Mouse (Mus musculus) liver, embryonic 14.5 days (tissue): ENCODE data around the gene Tle2. TPM values are rescaled to one million over a fixed set of nuclear protein-coding genes. Genes with fewer than 3 reads are reported as not detected.
A peak's percentile ranks its signal among the peaks of the same experiment; 100 is the strongest.

Experiments used
- ATAC-seq: fragments of 200-750 bp; cut with Nextera tagmentation; 2 replicates; pipeline ENCODE4 v1.8.0; 2017; ENCODE audit warnings: moderate number of reproducible peaks, mild to moderate bottlenecking, moderate library complexity; ENCODE audit not compliant: insufficient read depth
- DNase-seq, 3 experiments: peaks; one replicate each; pipeline ENCODE4 v3.0.0-alpha.2; 2012 to 2013; ENCODE audit warnings: low read depth in 3 of 3, low spot score in 3 of 3
- H3K27ac ChIP-seq: fragments of 300-500 bp; sonication (generic); 2 replicates; pipeline ENCODE4 v1.5.1; 2014; ENCODE audit warnings: moderate library complexity, mild to moderate bottlenecking, control low read depth, inconsistent platforms
- H3K27me3 ChIP-seq: fragments of 300-500 bp; sonication (generic); 2 replicates; pipeline ENCODE4 v1.6.1; 2014; ENCODE audit warnings: mild to moderate bottlenecking, low read length, moderate library complexity; ENCODE audit not compliant: control insufficient read depth, insufficient read depth
- H3K36me3 ChIP-seq: fragments of 300-500 bp; sonication (generic); replicated peaks from 2 replicates; pipeline ENCODE4 v1.6.1; 2014; ENCODE audit warnings: low read depth; ENCODE audit not compliant: control insufficient read depth, insufficient read depth
- H3K4me1 ChIP-seq, 2 experiments: fragments of 200-500 bp in 1 of 2; fragments of 300-500 bp in 1 of 2; sonication (generic) in 1 of 2; replicated peaks; 2 replicates each; pipeline ENCODE4 v1.6.1; 2012 to 2014; ENCODE audit warnings: antibody characterized with exemption in 1 of 2, inconsistent platforms in 1 of 2, low read length in 1 of 2; ENCODE audit not compliant: control insufficient read depth in 2 of 2, insufficient read depth in 2 of 2
- H3K4me2 ChIP-seq: fragments of 300-500 bp; sonication (generic); 2 replicates; pipeline ENCODE4 v1.6.1; 2014; ENCODE audit warnings: low read depth, mild to moderate bottlenecking, control low read depth, moderate library complexity
- H3K4me3 ChIP-seq, 2 experiments: fragments of 200-500 bp in 1 of 2; fragments of 300-500 bp in 1 of 2; sonication (generic) in 1 of 2; 2 replicates each; pipeline ENCODE4 v1.5.1; 2012 to 2014; ENCODE audit warnings: low read depth in 2 of 2, low read length in 2 of 2, mild to moderate bottlenecking in 2 of 2, control low read depth in 1 of 2, inconsistent platforms in 1 of 2, moderate library complexity in 1 of 2; ENCODE audit not compliant: insufficient read depth in 1 of 2
- H3K9ac ChIP-seq: fragments of 300-500 bp; sonication (generic); replicated peaks from 2 replicates; pipeline ENCODE4 v1.6.1; 2014; ENCODE audit warnings: mild to moderate bottlenecking, control low read depth, moderate library complexity
- H3K9me3 ChIP-seq: fragments of 300-500 bp; sonication (generic); 2 replicates; pipeline ENCODE4 v1.6.1; 2016; ENCODE audit warnings: low read length, mixed read lengths; ENCODE audit not compliant: control insufficient read depth
- CTCF ChIP-seq: IDR thresholded peaks from 2 replicates; pipeline ENCODE4 v1.5.1; 2016; ENCODE audit warnings: antibody characterized with exemption, low read depth, control low read depth
- EP300 ChIP-seq: IDR thresholded peaks from 2 replicates; pipeline ENCODE4 v1.6.1; 2016; ENCODE audit warnings: antibody characterized with exemption, low read depth
- WGBS: fragments of 180-500 bp; shearing (Covaris S2); extraction: QIAGEN DNeasy Blood & Tissue Kit; methylation state at CpG from one replicate; pipeline ENCODE4 v1.1.7; 2014; ENCODE audit not compliant: insufficient replicate concordance; 5-methylcytosine and 5-hydroxymethylcytosine counted together
- polyA plus RNA-seq, 2 experiments: library from polyadenylated mRNA; depleted of rRNA in 1 of 2; stranded (reverse) in 1 of 2; unstranded in 1 of 2; fragments of >200 nt; fragmentation: Nextera tagmentation in 1 of 2; extraction: Ambion mirVana in 1 of 2; gene quantifications; 2 replicates each; pipeline versions ENCODE4 v1.2.1 to v1.2.3; 2012 to 2014

The Tle2 gene
- polyA plus RNA-seq, 2 experiments = 0.90 to 5.2 TPM

DNA sequence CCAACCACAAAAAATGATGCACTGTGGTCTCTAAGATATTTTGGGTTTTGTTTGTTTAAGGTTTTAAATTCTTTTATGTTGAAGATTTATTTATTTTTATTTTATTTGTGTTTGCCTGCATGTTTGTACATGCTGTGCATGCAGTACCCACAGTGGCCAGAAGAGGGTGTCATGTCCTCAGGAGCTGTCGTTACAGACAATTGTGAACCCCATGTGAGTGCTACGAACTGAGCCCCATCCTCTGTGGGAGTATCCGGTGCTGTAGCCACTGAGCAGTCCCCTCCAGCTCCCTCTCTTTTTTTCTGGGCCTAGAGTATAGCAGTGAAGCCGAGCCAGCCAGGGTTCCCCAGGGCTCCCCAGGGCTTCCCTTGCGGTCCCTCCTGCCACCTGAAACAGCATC lies 21.1 kb upstream of the Tle2 start:
- Histone ChIP-seq H3K9ac (no peak overlapping the region), H3K9me3 (no peaks in the 10 kb centered on the region), H3K4me2 (no peak overlapping the region), H3K27ac (no peak overlapping the region), H3K27me3 (no peaks in the 10 kb centered on the region), H3K4me1 (peaks cover 2 to 4% of the 10 kb centered on the region in 2 experiments; a peak in 2 of 4 replicates), H3K4me3 (no peak overlapping the region), H3K36me3 (no peaks in the 10 kb centered on the region)
- no peak for TF ChIP-seq EP300
- TF ChIP-seq CTCF = peak; percentile 81
- no peak for ATAC-seq
- WGBS = 78% methylated on average over 5 of the region's 5 CpGs
- DNase-seq = no peak

DNA sequence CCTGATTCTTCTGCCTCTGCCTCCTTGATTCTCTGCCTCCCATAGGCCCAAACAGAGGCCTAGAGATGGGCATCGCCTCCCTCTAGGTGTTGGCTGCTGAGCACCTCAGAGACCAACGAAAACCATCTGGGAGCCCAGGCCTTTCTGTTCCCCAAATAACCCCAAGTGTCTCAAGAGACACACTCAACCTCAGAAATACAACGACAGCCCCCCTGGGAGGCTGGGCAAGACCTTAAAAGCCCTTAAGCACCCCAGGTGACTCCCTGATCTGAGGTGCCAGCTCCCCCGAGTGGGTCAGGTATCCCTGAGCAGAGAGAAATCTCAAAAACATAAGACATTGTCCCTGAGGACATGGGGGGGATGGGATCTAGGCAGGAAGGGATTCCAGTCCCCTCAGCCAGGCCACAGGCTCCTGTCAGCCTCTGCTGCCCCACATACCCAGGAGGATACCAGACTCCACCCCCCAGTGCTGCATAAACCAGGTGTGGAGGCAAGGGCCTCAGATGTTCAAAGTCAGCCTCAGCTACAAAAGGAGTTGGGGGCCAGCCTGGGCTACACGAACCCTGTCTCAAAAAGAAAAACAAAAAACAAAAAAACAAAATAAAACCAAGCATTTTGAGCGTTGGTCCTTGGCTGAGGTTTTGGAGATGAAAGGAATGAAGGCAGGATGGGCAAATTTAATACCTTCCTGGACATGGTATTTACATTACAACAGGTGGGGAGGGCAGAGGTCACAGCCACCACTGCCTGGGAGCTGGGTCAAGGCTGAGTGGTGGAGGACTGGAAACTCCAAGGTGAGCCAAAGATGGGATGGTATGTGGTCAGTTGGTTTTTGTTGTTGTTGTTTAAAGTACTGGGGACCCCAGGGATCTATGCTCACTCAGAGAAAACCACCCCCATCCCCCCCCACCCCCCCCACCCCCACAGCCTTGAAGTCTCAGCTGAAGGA lies 20.3 kb upstream of the Tle2 start:
- no peak for DNase-seq
- H3K36me3 ChIP-seq = no peaks in the 10 kb centered on the region

DNA sequence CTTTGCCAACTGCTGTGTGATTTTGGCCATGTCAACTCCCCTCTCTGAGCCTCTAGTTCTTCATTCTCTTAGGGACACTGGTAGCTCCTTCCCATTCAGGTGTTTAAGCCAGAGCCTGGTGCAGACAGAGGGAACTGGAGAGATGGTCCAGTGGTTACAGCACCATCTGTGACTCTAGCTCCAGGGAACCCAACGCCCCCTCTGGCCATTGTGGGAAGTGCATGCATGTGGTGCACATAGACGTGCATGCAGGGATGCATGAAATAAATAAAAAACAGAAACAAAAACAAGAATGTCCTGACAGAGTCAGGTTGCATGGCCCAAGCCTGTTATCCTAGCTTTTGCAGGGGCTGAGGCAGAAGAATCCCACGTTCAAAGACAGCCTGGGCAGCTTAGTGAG lies 18.1 kb upstream of the Tle2 start:
- Histone ChIP-seq H3K36me3 (no peaks in the 10 kb centered on the region), H3K4me1 (peaks cover 7 to 10% of the 10 kb centered on the region in 2 experiments; a peak in 3 of 4 replicates), H3K9ac (no peak overlapping the region), H3K4me2 (no peak overlapping the region), H3K27me3 (no peaks in the 10 kb centered on the region), H3K4me3 (no peak overlapping the region), H3K9me3 (no peaks in the 10 kb centered on the region), H3K27ac (no peak overlapping the region)
- DNase-seq (no peak), ATAC-seq (no peak)
- WGBS = 58% methylated on average over 3 of the region's 3 CpGs
- TF ChIP-seq EP300 (no peak), CTCF (peak; percentile 79)

More for the DNA sequence above, 20.3 kb upstream of the Tle2 start:
- no peaks in the 10 kb centered on the region for H3K9me3 ChIP-seq
- H3K27me3 ChIP-seq = no peaks in the 10 kb centered on the region
- 71% methylated on average over 6 of the region's 6 CpGs for WGBS
- H3K9ac ChIP-seq = no peak overlapping the region
- no peak overlapping the region for H3K4me2 ChIP-seq
- H3K4me1 ChIP-seq = peaks cover 4 to 8% of the 10 kb centered on the region in 2 experiments; a peak in 3 of 4 replicates
- H3K4me3 ChIP-seq = no peak overlapping the region
- ATAC-seq = no peak
- TF ChIP-seq EP300 = no peak
- no peak for TF ChIP-seq CTCF
- no peak overlapping the region for H3K27ac ChIP-seq

DNA sequence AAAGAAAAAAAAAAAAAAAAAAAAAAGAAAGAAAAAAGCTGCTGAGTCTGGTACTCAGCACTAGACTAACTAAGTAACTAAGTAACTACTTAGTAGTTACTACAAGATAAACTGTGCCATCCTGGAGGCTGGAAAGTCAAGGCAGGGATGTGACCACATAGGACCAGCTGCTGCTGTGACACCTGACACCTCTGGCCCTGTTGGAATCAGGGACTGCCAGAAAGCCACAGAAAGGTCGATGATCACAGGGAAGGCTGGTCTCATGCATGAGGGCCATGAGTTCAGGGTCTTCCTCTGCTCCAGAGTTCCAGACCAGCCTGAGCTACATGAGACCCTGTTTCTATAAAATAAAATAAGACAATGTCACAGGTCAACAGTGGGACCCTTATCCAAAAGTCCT lies 16.9 kb upstream of the Tle2 start:
- Histone ChIP-seq H3K27me3 (no peaks in the 10 kb centered on the region), H3K4me2 (no peak overlapping the region), H3K36me3 (no peaks in the 10 kb centered on the region), H3K4me3 (no peak overlapping the region), H3K9me3 (no peaks in the 10 kb centered on the region), H3K9ac (no peak overlapping the region), H3K27ac (no peak overlapping the region), H3K4me1 (peaks cover 5 to 14% of the 10 kb centered on the region in 2 experiments; a peak in 2 of 4 replicates)
- DNase-seq = no peak
- no peak for ATAC-seq
- WGBS = 47% methylated on average over 1 of the region's 1 CpGs
- no peak for TF ChIP-seq EP300
- no peak for TF ChIP-seq CTCF

DNA sequence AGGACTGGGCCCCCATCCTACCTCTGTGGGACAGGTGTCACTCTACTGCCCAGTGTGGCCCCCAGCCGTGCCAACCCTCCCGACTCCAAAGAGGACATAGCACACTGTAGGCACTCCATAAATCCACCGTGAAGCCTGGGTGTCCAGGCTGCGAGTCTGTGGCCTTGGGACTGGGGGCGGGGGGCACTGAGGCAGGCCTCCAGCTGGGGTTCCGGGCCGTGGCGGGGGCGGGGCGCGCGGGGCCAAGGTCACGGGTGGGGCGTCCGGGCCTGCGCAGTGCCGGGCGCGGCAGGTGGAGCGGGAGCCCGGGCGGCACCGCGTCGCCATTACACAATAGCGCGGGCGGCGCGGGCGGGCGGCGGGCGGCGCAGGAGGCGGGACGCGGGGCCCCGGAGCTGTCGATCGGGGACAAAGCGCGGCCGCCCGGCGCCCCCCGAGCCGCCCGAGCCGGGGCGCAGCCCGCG lies 15.2 kb upstream of the Tle2 start, which contains the start of gene Aes:
TSS of gene Aes (plus strand) at position 326 of the 464 bp plus-strand sequence.
- 1% methylated on average over 51 of the region's 53 CpGs for WGBS
- H3K27ac ChIP-seq = peak within 1 kb of the TSS; percentile 46
- H3K27me3 ChIP-seq = no peaks in the 10 kb centered on the region
- TF ChIP-seq CTCF (no peak), EP300 (no peak)
- peak within 1 kb of the TSS; percentile 67 to 74 for H3K4me3 ChIP-seq
- peak within 1 kb of the TSS; percentile 88 for H3K4me2 ChIP-seq
- H3K9me3 ChIP-seq = no peaks in the 10 kb centered on the region
- ATAC-seq (peak; percentile 70), DNase-seq (no peak)
- H3K9ac ChIP-seq = peak within 1 kb of the TSS; percentile 87
- no peaks in the 10 kb centered on the region; the same call in 1 of the 2 replicates for H3K36me3 ChIP-seq
- peaks cover 9 to 23% of the 10 kb centered on the region in 2 experiments for H3K4me1 ChIP-seq
